In the genomic region with DNA sequence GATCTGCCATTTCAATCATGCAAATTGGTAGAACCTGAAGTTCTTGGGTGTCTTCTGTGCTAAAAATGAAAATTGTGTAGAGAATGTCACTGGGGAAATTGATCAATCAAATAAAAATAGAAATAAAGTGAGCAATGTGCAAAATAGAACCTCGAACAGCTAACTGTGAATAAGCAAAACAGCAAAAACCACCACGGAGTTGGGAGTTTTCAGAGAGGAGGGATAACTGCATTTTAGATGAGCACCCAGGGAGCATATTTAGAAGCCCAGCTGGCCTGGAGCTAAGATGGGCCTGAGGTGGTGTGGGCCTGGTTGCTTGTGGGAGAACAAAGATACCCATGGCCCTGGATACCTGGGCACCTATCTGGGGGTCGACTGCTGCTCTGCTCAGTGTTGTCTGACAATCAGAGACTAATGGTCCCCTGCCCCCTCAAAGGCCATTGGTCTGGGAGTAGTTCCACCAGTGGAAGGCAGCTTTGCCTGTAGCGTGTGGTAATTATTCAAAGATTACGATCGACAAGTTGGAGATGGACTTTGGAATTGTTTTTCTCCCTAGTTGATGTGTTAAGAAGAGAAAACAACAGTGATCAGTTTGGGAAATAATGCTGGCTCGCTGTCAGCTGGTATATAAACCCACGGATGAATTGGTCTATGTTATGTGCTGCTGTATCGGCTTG, we compare ENCODE assay signal across 12 mouse cellular contexts. TPM values are rescaled to one million over a fixed set of nuclear protein-coding genes. Genes with fewer than 3 reads are reported as not detected.
A peak's percentile ranks its signal among the peaks of the same experiment; 100 is the strongest.
DNase-seq lines count a peak whose midpoint lies in the region; ATAC-seq lines count a peak whose summit lies in the region.
"Had no signal": no experiment of that assay in that cellular context is flagged by ENCODE, and none has a peak within 500 bp of the region (broad histone marks: within the 10 kb centered on the region; RNA-seq: fewer than 3 reads in every experiment).

No protein-coding gene starts in this region.

- WGBS in heart, embryonic 16.5 days = 60% methylated on average over 9 of the region's 9 CpGs
- 49% methylated on average over 9 of the region's 9 CpGs for WGBS in neural tube, embryonic 11.5 days
- 47% methylated on average over 9 of the region's 9 CpGs for WGBS in hindbrain, embryonic 16.5 days

- H3K4me1 ChIP-seq in heart, embryonic 16.5 days (ENCODE audit: control insufficient read depth, insufficient read depth, low read length) = peaks cover 11% of the 10 kb centered on the region
- H3K4me1 ChIP-seq in neural tube, embryonic 11.5 days (ENCODE audit: control insufficient read depth, insufficient read depth, low read length) = peaks cover 4% of the 10 kb centered on the region; the same call in 1 of the 2 replicates
- peaks cover 18% of the 10 kb centered on the region for H3K4me1 ChIP-seq in hindbrain, embryonic 16.5 days (ENCODE audit: control insufficient read depth, insufficient read depth, low read depth, low read length)

- H3K9me3 ChIP-seq in heart, embryonic 16.5 days (replicated peaks; ENCODE audit: control insufficient read depth, low read length) = no peaks in the 10 kb centered on the region
- no peaks in the 10 kb centered on the region for H3K9me3 ChIP-seq in neural tube, embryonic 11.5 days (ENCODE audit: control insufficient read depth, low read length)
- no peaks in the 10 kb centered on the region for H3K9me3 ChIP-seq in hindbrain, embryonic 16.5 days (ENCODE audit: control insufficient read depth, low read length)
- H3K9me3 ChIP-seq: stomach, embryonic 15.5 days had no signal

- H3K4me2 ChIP-seq in heart, embryonic 16.5 days (ENCODE audit: low read depth, low read length) = peak overlapping the region; percentile 3; the same call in 1 of the 2 replicates
- peak overlapping the region; percentile 14; the same call in 1 of the 2 replicates for H3K4me2 ChIP-seq in neural tube, embryonic 11.5 days (ENCODE audit: low read depth)
- peak overlapping the region; percentile 26; the same call in 1 of the 2 replicates for H3K4me2 ChIP-seq in hindbrain, embryonic 16.5 days (ENCODE audit: low read length)
- H3K4me2 ChIP-seq: stomach, embryonic 15.5 days had no signal

- no peak for DNase-seq in heart, postnatal 4 days
- DNase-seq in neural tube, embryonic 11.5 days (ENCODE audit: low spot score) = no peak
- no peak for DNase-seq in neural tube, embryonic 10.5 days (ENCODE audit: extremely low spot score, low spot score)
- no peak for DNase-seq in embryo, embryonic 9.5 days (ENCODE audit: extremely low spot score)
- DNase-seq in urinary bladder, postnatal 36 days (ENCODE audit: low spot score in 2 of 2) = no peak
- no peak for DNase-seq in cerebellum, adult 11-12 months
- DNase-seq: cerebellum, adult 18-20 months; lung, adult 2 months had no signal

- peaks cover 13% of the 10 kb centered on the region for H3K27me3 ChIP-seq in heart, embryonic 16.5 days (ENCODE audit: control insufficient read depth, insufficient read depth, low read length)
- no peaks in the 10 kb centered on the region for H3K27me3 ChIP-seq in neural tube, embryonic 11.5 days (ENCODE audit: control insufficient read depth, insufficient read depth, low read length)
- no peaks in the 10 kb centered on the region for H3K27me3 ChIP-seq in hindbrain, embryonic 16.5 days (replicated peaks; ENCODE audit: control insufficient read depth, insufficient read depth, low read length)
- H3K27me3 ChIP-seq: stomach, embryonic 15.5 days had no signal

- H3K9ac ChIP-seq in heart, embryonic 16.5 days (ENCODE audit: low read length) = no peak overlapping the region
- no peak overlapping the region for H3K9ac ChIP-seq in neural tube, embryonic 11.5 days (ENCODE audit: low read length)
- no peak overlapping the region for H3K9ac ChIP-seq in hindbrain, embryonic 16.5 days (ENCODE audit: low read depth, low read length)
- H3K9ac ChIP-seq: stomach, embryonic 15.5 days had no signal

- H3K36me3 ChIP-seq in heart, embryonic 16.5 days (ENCODE audit: control insufficient read depth, insufficient read depth) = no peaks in the 10 kb centered on the region
- H3K36me3 ChIP-seq in neural tube, embryonic 11.5 days (ENCODE audit: control insufficient read depth, insufficient read depth, low read length) = no peaks in the 10 kb centered on the region
- no peaks in the 10 kb centered on the region for H3K36me3 ChIP-seq in hindbrain, embryonic 16.5 days (ENCODE audit: control insufficient read depth, insufficient read depth, low read length)
- H3K36me3 ChIP-seq: stomach, embryonic 15.5 days had no signal

- H3K27ac ChIP-seq in heart, embryonic 16.5 days (ENCODE audit: low read length) = no peak overlapping the region
- no peak overlapping the region for H3K27ac ChIP-seq in neural tube, embryonic 11.5 days (ENCODE audit: low read depth, low read length)
- peak overlapping the region; percentile 35; the same call in 1 of the 2 replicates for H3K27ac ChIP-seq in hindbrain, embryonic 16.5 days (ENCODE audit: low read depth, low read length)
- H3K27ac ChIP-seq: stomach, embryonic 15.5 days had no signal

- ATAC-seq in heart, embryonic 16.5 days (replicated peaks; ENCODE audit: extremely low read depth, insufficient read depth, low FRiP score) = no peak
- ATAC-seq in neural tube, embryonic 11.5 days (ENCODE audit: insufficient read depth, low FRiP score, low TSS enrichment) = no peak
- no peak for ATAC-seq in hindbrain, embryonic 16.5 days
- ATAC-seq: CD4-positive, CD25-positive, alpha-beta regulatory T cell, adult 4 months had no signal

- no peak overlapping the region for H3K4me3 ChIP-seq in heart, embryonic 16.5 days (ENCODE audit: low read length)
- no peak overlapping the region for H3K4me3 ChIP-seq in neural tube, embryonic 11.5 days (ENCODE audit: low read depth, low read length)
- H3K4me3 ChIP-seq in hindbrain, embryonic 16.5 days (ENCODE audit: low read length) = no peak overlapping the region
- H3K4me3 ChIP-seq: stomach, embryonic 15.5 days had no signal

RNA-seq across cellular contexts. Expression of gene Dact2, which starts 38.0 kb away (rescaled TPM):
- polyA plus RNA-seq in heart, embryonic 16.5 days (2015; fragmentation: Nextera tagmentation; extraction: Ambion mirVana) = 2.7 and 4.6 TPM in 2 replicates
- total RNA-seq in heart, postnatal 4 days (2021) = 1 to 10 TPM; 1.8 to 1.9 TPM
- polyA plus RNA-seq in neural tube, embryonic 11.5 days (2014; fragmentation: Nextera tagmentation; extraction: Ambion mirVana) = 1.1 and 1.4 TPM in 2 replicates
- 3.1 and 3.7 TPM in 2 replicates for polyA plus RNA-seq in hindbrain, embryonic 16.5 days (2015; fragmentation: Nextera tagmentation; extraction: Ambion mirVana)
- polyA plus RNA-seq: CD4-positive, CD25-positive, alpha-beta regulatory T cell, adult 4 months had no signal
